Mouse (Mus musculus) heart, postnatal 25 days (tissue): ENCODE measurements around the gene Acvr1. TPM values are rescaled to one million over a fixed set of nuclear protein-coding genes. Genes with fewer than 3 reads are reported as not detected.

Experiments used
- DNase-seq: peaks from one replicate; pipeline ENCODE4 v3.0.0; 2022; ENCODE audit warnings: low spot score
- intact Hi-C: fragments of 180-260 bp; cut with DNase I; formaldehyde crosslinking; loops from one replicate; pipeline ENCODE4 v1.15.1; 2025
- total RNA-seq, 2 experiments: library from RNA; stranded (reverse); gene quantifications; 2 replicates each; pipeline ENCODE4 v1.2.3; 2021

Gene Acvr1
- total RNA-seq, 2 experiments from 2014 or later, result 16.0 to 19.5 TPM

DNA sequence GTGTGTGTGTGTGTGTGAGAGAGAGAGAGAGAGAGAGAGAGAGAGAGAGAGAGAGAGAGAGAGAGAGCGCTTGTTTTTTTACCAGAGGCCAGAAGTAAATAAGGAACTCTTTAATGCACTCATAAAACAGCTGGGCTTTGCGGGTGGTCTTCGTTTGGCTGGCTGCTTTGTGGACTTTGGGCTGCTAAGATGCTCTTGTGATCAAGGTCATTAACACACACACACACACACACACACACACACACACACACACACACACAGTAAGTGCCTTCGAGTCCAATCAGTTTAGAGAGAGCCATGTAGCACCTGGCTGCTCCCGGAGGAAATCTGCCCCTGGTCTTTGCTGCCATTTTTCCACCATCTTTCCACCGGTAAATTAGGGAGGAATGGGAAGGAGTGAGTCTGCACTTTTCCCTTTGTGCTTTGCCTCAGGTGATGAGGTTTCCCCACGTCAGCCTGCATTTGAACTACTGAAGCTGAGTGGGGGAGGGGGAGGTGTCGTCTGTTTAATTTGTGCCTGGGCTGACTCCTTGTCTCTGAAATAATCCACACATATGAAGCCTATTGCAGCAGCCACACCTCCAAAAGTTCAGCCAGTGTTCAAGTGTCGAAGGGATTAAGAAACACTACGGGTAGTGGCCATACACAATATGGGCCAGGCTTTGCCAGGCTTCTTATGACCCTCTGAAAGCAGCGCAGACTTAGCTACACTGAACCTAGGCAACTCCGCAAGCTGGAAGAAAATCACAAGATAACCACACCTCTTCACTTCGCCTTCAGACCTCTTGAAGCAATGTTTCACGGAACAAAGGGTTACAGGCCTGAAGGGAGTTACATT is 80.3 kb downstream of the Acvr1 start:
- DNase-seq, result no peak
- intact Hi-C loops, result loop anchor here (5.0 kb wide), 1 partner anchor 41 kb away; no protein-coding TSS in a partner anchor

DNA sequence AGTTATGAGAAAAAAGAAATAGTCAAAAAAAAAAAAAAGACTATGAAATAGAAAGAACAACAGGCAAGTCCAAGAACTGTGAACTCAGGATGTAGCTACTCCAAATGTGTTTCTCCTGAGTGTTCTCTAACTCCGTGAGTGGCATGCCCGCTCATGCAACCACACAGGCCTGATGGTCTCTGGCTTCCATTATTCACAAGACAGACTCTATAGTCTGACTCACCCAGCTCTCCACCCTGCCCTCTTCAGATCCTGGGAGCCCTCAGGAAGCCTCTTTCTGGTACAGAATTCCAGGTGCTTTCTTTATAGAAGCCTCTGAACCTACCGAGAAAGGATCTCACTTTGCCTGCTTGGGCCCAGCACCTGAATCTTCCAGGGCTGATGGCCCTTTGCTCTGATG is 81.3 kb downstream of the Acvr1 start:
- DNase-seq, result no peak
- intact Hi-C loops, result loop anchor here (5.0 kb wide), 1 partner anchor 42 kb away; no protein-coding TSS in a partner anchor

DNA sequence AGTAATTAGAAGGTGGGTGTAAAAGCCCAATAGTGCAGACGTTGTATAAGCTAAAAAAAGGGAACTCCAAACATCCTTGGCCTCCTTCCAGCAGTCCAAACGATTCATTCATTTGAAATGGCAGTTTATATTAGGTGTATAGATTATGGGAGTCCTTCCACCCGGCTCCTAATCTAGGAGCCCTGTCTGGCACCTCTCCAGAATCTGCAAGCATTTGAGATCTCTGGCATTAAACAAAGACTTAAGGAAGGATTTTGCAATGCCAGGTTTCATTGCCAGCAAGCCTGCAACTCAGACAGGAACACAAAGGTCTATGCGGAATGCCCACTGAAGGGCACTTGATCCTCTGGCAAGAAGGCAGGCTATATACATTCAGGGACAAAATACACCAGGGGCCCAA is 81.8 kb downstream of the Acvr1 start:
- no peak for DNase-seq
- intact Hi-C loops, result loop anchor here (5.0 kb wide), 1 partner anchor 42 kb away; no protein-coding TSS in a partner anchor

GRCm38 (mm10) chr2:58484284-58484965 is 82.5 kb downstream of the Acvr1 start:
- no peak for DNase-seq

DNA sequence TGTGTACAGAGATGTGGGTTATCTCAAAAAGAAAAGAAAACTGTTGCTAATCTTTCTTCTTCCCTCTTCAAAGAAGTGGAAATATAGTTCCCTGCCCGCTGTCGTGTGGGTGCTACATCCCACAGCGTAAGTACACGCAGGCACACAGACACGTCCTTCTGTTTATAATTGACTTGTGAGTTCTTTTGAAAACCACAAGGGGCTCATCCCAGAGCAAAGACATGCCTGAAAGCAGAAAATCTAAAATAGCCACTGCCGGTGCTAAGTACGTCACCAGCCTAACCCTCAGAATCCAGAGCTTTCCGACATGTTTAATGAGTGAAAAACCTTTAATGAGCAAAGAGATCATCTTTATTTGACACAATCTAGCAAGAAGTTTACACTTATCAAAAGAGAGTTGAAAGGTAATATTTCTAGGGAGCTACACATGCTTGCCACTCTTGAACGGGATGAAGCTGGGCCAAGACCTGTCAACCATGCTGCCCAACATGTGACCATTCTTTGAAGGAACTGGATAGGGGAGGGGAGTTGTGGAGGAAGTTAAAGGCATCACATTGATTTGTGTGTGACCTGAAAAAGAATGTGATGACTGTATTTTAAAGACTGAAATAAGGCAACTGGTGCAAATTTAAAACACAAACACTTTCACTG is 85.4 kb downstream of the Acvr1 start:
- intact Hi-C loops, result no loop called here
- no peak for DNase-seq

More at GRCm38 (mm10) chr2:58484284-58484965, 82.5 kb downstream of the Acvr1 start:
- intact Hi-C loops, result no loop called here

GRCm38 (mm10) chr2:58480764-58481163 is 86.2 kb downstream of the Acvr1 start:
- no peak for DNase-seq
- intact Hi-C loops, result no loop called here

DNA sequence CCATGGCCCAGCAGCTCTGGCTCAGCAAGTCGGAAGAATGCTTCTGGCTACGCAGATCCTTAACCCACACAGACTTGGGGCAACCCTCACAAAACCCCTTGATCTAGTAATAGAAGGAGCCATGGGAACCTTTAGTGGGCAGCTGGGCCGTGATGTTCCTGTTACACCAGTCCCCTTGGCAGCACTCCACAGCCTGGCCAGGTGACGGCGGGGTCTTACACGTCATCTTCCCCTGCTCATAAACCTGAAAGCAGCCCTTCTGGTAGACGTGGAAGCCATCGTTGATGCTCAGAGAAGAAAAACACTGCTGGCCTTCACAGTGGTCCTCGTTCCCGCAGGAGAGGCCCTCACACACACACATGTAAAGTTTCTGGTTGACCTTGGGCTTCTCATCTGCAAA is 87.4 kb downstream of the Acvr1 start:
- DNase-seq, result no peak
- intact Hi-C loops, result loop anchor here (5.0 to 10.0 kb wide), 3 partner anchors 38 to 285 kb away; partner anchors contain the start of gene Cytip

DNA sequence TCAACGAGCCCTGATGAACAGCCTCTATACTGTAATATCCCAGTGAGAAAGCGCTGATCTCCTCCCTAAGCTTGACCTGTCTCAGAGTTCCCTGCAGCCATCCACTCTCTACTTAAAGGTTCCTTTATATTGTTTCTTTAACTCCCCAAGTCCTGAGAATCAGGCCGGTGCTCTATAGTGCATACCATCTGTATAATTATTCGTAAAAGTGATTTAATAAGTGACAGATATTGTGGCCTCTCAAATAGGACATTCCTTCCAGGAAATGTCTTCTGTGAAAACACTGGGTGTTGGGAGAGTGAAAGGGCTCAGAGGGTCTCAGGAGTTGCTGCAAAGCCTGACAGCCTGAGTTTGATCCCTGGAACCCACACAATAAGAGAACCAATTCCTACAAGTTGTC is 88.8 kb downstream of the Acvr1 start:
- intact Hi-C loops, result loop anchor here (1.0 to 10.0 kb wide), 4 partner anchors 39 to 283 kb away; partner anchors contain the start of genes Acvr1, Cytip and Upp2

DNA sequence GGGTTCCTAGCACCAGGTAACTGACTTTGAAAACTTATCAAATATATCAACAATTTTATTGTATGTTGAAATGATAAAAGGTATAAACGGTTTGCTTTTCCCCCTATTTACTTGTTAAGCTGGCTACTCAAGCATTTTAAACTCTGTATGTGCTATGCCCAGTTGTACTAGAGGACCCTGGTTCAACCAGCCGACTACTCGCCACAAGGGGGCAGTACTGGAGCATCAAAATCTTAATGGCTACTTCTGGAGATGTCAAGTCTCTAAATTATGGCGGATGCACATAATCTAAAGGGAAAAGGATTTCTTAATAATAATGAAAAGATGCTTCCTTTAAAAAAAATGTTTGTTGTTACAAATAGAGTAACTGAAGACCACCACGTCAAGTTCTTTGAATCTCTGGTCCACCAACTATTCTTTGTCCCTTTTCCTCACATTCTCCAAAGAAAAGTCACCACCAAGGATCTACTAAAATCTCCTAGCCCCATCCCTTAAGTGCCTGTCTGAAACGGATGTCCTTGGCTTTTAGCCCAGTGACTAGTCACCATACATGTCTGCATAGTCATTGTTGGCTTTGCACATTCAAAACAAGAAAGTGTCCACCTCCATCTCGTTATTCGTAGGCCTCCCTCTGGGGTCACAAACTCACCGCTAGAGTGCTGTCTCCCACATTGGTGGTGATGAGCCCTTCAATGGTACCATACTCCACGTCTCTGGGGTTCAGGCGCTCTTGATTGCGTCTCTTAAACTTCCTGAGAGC is 89.8 kb downstream of the Acvr1 start:
- no peak for DNase-seq
- intact Hi-C loops, result loop anchor here (1.0 to 10.0 kb wide), 5 partner anchors 40 to 282 kb away; partner anchors contain the start of gene Cytip

More for the DNA sequence above, 88.8 kb downstream of the Acvr1 start:
- no peak for DNase-seq

- no peak for DNase-seq
- intact Hi-C loops, result loop anchor here (5.0 to 10.0 kb wide), 3 partner anchors 42 to 281 kb away; partner anchors contain the start of gene Cytip
Measured at GRCm38 (mm10) chr2:58475578-58475977, 91.4 kb downstream of the Acvr1 start.

DNA sequence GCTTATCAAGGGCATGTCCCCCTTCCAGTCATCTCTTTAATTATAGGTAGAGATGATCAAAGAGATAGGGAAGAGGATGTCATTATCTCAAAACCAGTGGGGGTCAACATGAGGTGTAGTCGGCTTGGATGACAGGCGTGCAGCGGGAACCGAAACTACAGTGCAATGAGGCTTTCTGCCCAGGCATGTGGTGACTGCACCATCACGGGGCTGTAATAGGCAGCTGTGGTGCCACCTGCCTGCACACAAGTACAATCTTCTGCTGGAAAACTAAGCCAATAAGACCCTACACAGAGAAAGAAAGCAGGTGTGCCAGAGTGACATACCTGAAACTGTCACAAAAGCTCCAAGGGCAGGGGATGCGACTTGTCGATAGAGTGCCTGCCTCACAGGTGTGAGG is 96.7 kb downstream of the Acvr1 start:
- intact Hi-C loops, result loop anchor here (10.0 kb wide), 1 partner anchor 275 kb away; the partner anchor contains the start of gene Cytip
- DNase-seq, result no peak

GRCm38 (mm10) chr2:58469816-58470215 is 97.1 kb downstream of the Acvr1 start, which contains the start of gene Gm17409:
TSS of gene Gm17409 (plus strand) at chr2:58470116.
- DNase-seq, result no peak
- intact Hi-C loops, result loop anchor here (10.0 kb wide), 1 partner anchor 275 kb away; the partner anchor contains the start of gene Cytip

- intact Hi-C loops, result no loop called here
- no peak for DNase-seq
Measured at GRCm38 (mm10) chr2:58458820-58459371, 108.1 kb downstream of the Acvr1 start.

GRCm38 (mm10) chr2:58457488-58457865 is 109.5 kb downstream of the Acvr1 start:
- intact Hi-C loops, result no loop called here
- DNase-seq, result no peak

DNA sequence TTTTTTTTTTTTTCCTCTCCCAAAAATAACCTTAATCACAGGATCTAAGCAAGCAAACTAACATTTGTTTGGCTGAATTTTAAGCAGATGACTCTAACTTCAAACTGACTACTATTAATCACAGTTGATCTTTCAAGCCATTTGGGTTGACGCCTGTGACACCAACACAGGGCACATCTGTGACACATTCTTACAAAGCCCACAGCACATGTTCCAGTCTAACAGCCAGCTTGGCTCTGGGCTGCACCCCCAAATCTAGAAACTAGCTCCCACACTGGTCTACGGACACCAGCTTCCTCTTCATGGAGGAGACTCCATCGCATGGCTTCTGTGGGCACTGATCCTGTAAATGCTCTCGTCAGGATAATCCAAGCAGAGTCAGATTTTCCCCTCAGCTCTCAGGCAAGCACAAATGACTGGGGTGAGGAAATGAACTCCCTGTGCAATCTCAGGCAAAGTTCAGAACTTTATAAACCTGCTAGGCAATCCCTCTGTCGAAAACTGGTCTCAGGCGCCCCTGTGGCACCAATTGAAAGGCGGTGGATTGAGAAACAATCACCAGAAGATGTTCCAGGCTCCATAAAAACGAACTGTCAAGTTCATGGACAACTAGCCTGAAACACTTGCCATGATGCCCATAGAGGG is 110.0 kb downstream of the Acvr1 start:
- DNase-seq, result no peak
- intact Hi-C loops, result no loop called here

DNA sequence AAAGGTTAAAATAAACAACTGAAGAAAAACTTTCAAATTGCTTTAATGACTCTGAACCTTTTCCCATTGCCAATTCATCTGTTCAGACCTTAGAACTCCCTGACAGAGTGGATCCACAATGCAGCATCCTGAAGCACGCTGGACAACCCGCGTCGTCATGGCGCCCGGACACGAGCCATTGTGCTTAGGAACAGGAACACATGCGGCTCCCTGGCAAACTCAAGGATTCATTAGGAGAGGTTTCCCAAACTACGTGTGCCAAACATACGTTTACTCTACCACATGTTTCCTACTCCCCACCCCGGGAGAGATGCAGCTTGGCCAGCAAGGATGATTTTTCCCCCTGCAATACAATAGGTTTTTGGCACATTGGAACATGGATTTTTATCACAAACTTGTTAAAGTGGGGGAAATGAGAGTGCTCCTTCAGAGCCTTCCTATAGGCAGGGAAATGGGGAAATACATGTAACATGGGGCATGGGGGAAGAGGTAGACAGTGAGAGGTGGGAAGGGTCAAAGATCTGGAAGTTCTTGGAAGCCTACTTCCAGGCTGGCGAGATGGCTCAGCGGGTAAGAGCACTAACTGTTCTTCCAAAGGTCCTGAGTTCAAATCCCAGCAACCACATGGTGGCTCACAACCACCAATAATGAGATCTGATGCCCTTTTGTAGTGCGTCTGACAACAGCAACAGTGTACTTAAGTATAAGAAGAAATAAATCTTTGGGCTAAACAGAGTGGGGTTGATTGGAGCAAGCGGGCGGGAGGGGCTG is 112.7 kb downstream of the Acvr1 start:
- DNase-seq, result no peak
- intact Hi-C loops, result no loop called here

DNA sequence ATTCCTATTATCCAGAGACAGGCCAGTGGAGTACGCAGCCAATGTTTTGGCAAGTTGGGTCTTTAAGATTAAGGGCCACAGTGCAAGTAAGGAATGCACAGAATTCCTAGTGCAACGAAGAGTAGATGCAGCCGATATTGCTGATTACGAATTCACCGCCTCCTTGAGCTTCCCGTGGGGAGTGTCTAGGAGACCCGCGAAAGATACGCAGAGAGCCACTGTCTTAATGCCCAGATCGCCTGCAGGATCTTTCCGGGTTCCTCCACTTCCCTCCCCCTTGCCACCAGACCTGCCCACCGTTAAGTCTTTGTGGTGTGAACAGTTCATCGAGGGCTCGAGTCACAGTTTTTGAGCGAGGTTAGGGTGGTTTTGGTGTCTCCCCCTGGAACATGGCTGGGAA is 120.0 kb downstream of the Acvr1 start:
- no peak for DNase-seq
- intact Hi-C loops, result loop anchor here (10.0 kb wide), 1 partner anchor 392 kb away; the partner anchor contains the start of gene Ermn

DNA sequence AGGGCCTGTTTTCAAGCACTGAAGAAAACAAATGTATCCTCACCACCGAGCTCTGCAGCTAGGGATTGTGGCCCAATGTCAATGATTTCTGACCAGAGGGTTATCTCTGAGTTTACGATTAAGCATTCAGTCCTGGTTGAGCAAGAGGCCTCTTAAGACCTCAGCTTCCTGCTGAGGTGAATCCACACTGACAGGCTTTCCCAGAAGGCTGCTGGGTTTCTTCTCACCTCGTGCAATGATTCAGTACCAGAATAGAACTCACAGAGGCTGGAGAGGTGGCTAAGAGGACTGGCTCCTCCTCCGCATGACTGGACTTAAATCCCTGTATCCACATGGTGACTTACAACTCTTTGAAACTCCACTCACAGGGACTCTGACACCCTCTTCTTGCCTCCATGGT is 123.8 kb downstream of the Acvr1 start:
- no peak for DNase-seq
- intact Hi-C loops, result loop anchor here (10.0 kb wide), 1 partner anchor 388 kb away; the partner anchor contains the start of gene Ermn
